Mouse (Mus musculus): Measurements from ENCODE around the gene Gm17190. TPM values are rescaled to one million over a fixed set of nuclear protein-coding genes. Genes with fewer than 3 reads are reported as not detected.

Gene Gm17190
- not detected in 2 replicates for polyA plus RNA-seq (2012; rRNA removed)

GRCm38 (mm10) chr13:96081754-96082153, at the start of gene Gm17190:
Gene Gm17190 (plus strand): TSS chr13:96082054.

GRCm38 (mm10) chr13:96081276-96081675, 578 bp upstream of the Gm17190 start, which contains the start of gene Gm20075:
Gene Gm20075 (minus strand): TSS chr13:96081376.

GRCm38 (mm10) chr13:96132401-96132816, 50.6 kb downstream of the Gm17190 start, which contains the start of gene Sv2c:
Gene Sv2c (minus strand): TSS chr13:96132577.

Other genes with a start within 250 kb of the Gm17190 start
- gene Iqgap2, start 190.1 kb upstream of the Gm17190 start, polyA plus RNA-seq (2012; rRNA removed): 19.1 and 22.5 TPM in 2 replicates
- gene Gm20075, start 678 bp upstream of the Gm17190 start, polyA plus RNA-seq (2012; rRNA removed): 5.0 and 5.7 TPM in 2 replicates
- 0.90 and 2.2 TPM in 2 replicates for gene Sv2c, start 50.5 kb downstream of the Gm17190 start, polyA plus RNA-seq (2012; rRNA removed)